Mouse (Mus musculus) ES-Bruce4 (cell line): ENCODE data around the gene Rhd. TPM values are rescaled to one million over a fixed set of nuclear protein-coding genes. Genes with fewer than 3 reads are reported as not detected.
A peak's percentile ranks its signal among the peaks of the same experiment; 100 is the strongest.
"Not testable (repeated sequence)": the region's sequence is repeated elsewhere in the genome, so short reads cannot be mapped to it uniquely, and the experiment has no call there.

Experiments used
- H3K27ac ChIP-seq: 2 replicates; pipeline ENCODE4 v1.5.1; 2012; ENCODE audit warnings: low read length, inconsistent platforms; ENCODE audit not compliant: insufficient read depth
- H3K27me3 ChIP-seq: 2 replicates; pipeline ENCODE4 v1.6.1; 2012; ENCODE audit warnings: mild to moderate bottlenecking, low read length, inconsistent platforms; ENCODE audit not compliant: control insufficient read depth, poor library complexity, insufficient read depth, severe bottlenecking
- H3K36me3 ChIP-seq: 2 replicates; pipeline ENCODE4 v1.6.1; 2012; ENCODE audit warnings: inconsistent platforms, mild to moderate bottlenecking, low read length, moderate library complexity; ENCODE audit not compliant: control insufficient read depth, poor library complexity, insufficient read depth, severe bottlenecking
- H3K4me1 ChIP-seq: one replicate; pipeline ENCODE4 v1.8.1; 2011; ENCODE audit warnings: low read length; ENCODE audit not compliant: control insufficient read depth, insufficient read depth
- H3K4me3 ChIP-seq: 2 replicates; pipeline ENCODE4 v1.5.1; 2011; ENCODE audit warnings: low read depth, mild to moderate bottlenecking, low read length
- H3K9ac ChIP-seq: 2 replicates; pipeline ENCODE4 v1.6.1; 2012; ENCODE audit warnings: low read depth, mild to moderate bottlenecking, inconsistent platforms; ENCODE audit not compliant: poor library complexity, severe bottlenecking
- H3K9me3 ChIP-seq: replicated peaks from 2 replicates; pipeline ENCODE4 v1.6.1; 2012; ENCODE audit warnings: mild to moderate bottlenecking, low read length, inconsistent platforms; ENCODE audit not compliant: control insufficient read depth, poor library complexity, insufficient read depth, severe bottlenecking
- CTCF ChIP-seq: IDR thresholded peaks from one replicate; pipeline ENCODE4 v1.8.1; 2011; ENCODE audit warnings: low read depth, low read length
- EP300 ChIP-seq: IDR thresholded peaks from 2 replicates; pipeline ENCODE4 v1.6.1; 2011; ENCODE audit warnings: low read depth, low read length; ENCODE audit not compliant: insufficient read depth
- POLR2A ChIP-seq: IDR thresholded peaks from one replicate; pipeline ENCODE4 v1.8.1; 2011; ENCODE audit warnings: low read length; ENCODE audit not compliant: insufficient read depth
- polyA plus RNA-seq: library from polyadenylated mRNA; stranded (reverse); fragments of >200 nt; gene quantifications from 2 replicates; pipeline ENCODE4 v1.2.4, GENCODE M21; 2011; ENCODE audit warnings: low read depth; ENCODE audit not compliant: missing spikeins, insufficient read depth, insufficient read length

Gene Rhd
- polyA plus RNA-seq, 1 experiment = 4.2 TPM

GRCm38 (mm10) chr4:134827806-134828205, 36.5 kb upstream of the Rhd start:
- H3K27ac ChIP-seq = 0 out of 2 replicates have a peak overlapping the region, but pooled peaks have one; percentile 30
- H3K9ac ChIP-seq = no peak overlapping the region
- no peaks in the 10 kb centered on the region for H3K9me3 ChIP-seq
- no peaks in the 10 kb centered on the region for H3K4me1 ChIP-seq
- H3K27me3 ChIP-seq = no peaks in the 10 kb centered on the region
- TF ChIP-seq POLR2A (no peak), CTCF (no peak), EP300 (no peak)
- peaks cover 29% of the 10 kb centered on the region for H3K36me3 ChIP-seq
- no peak overlapping the region for H3K4me3 ChIP-seq

GRCm38 (mm10) chr4:134831934-134832333, 32.4 kb upstream of the Rhd start:
- H3K9ac ChIP-seq = no peak overlapping the region
- no peak overlapping the region for H3K4me3 ChIP-seq
- no peaks in the 10 kb centered on the region for H3K9me3 ChIP-seq
- no peaks in the 10 kb centered on the region for H3K4me1 ChIP-seq
- TF ChIP-seq POLR2A (no peak), CTCF (no peak), EP300 (no peak)
- H3K27me3 ChIP-seq = no peaks in the 10 kb centered on the region
- peaks cover 39% of the 10 kb centered on the region for H3K36me3 ChIP-seq
- no peak overlapping the region for H3K27ac ChIP-seq

- Histone ChIP-seq H3K4me3 (no peak overlapping the region), H3K36me3 (peaks cover 32% of the 10 kb centered on the region)
Observed at GRCm38 (mm10) chr4:134835486-134835885, 28.9 kb upstream of the Rhd start.

GRCm38 (mm10) chr4:134838221-134838620, 26.1 kb upstream of the Rhd start:
- peaks cover 19% of the 10 kb centered on the region for H3K36me3 ChIP-seq
- TF ChIP-seq EP300 = no peak
- H3K27me3 ChIP-seq = no peaks in the 10 kb centered on the region
- peak overlapping the region; percentile 75 for H3K27ac ChIP-seq
- no peak overlapping the region for H3K9ac ChIP-seq
- no peak overlapping the region for H3K4me3 ChIP-seq
- no peaks in the 10 kb centered on the region for H3K9me3 ChIP-seq
- peaks cover 3% of the 10 kb centered on the region for H3K4me1 ChIP-seq

More at GRCm38 (mm10) chr4:134835486-134835885, 28.9 kb upstream of the Rhd start:
- no peak overlapping the region for H3K9ac ChIP-seq
- no peak for TF ChIP-seq POLR2A
- H3K4me1 ChIP-seq = peaks cover 3% of the 10 kb centered on the region
- no peaks in the 10 kb centered on the region for H3K27me3 ChIP-seq
- H3K9me3 ChIP-seq = no peaks in the 10 kb centered on the region
- H3K27ac ChIP-seq = no peak overlapping the region

- not testable (repeated sequence) for H3K27me3 ChIP-seq, H3K4me3 ChIP-seq, H3K9ac ChIP-seq, H3K4me1 ChIP-seq, H3K27ac ChIP-seq, H3K9me3 ChIP-seq
- peaks cover 19% of the 10 kb centered on the region for H3K36me3 ChIP-seq
Observed at GRCm38 (mm10) chr4:134838706-134839105, 25.6 kb upstream of the Rhd start.

- Histone ChIP-seq H3K4me1 (peaks cover 3% of the 10 kb centered on the region), H3K27me3 (no peaks in the 10 kb centered on the region), H3K9ac (no peak overlapping the region), H3K9me3 (no peaks in the 10 kb centered on the region), H3K36me3 (peaks cover 15% of the 10 kb centered on the region), H3K27ac (no peak overlapping the region), H3K4me3 (no peak overlapping the region)
- TF ChIP-seq CTCF (no peak), EP300 (no peak)
Observed at GRCm38 (mm10) chr4:134840231-134840630, 24.1 kb upstream of the Rhd start.

DNA sequence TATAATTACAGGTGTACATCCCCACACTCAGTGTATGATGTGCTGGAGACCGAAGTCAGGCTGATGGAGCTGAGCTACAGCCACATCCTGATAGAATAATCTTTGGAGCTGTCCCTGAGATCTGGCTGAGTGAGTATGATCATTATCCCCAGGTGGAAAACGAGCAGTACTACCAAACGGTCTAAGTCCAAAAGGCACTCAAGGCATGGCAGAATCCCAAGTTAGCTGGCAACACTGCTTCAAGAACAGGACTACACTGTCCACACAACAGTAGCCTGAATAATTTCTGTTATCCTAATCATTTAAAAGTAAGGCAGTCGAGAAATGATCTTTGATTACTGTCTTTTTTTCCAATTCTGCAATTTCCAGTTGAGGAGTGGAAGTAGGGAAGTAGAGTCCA, 20.8 kb upstream of the Rhd start:
- Histone ChIP-seq H3K27ac (no peak overlapping the region), H3K36me3 (no peaks in the 10 kb centered on the region; the same call in 1 of the 2 replicates), H3K9ac (no peak overlapping the region), H3K9me3 (no peaks in the 10 kb centered on the region), H3K4me1 (peaks cover 3% of the 10 kb centered on the region), H3K27me3 (no peaks in the 10 kb centered on the region), H3K4me3 (no peak overlapping the region)
- TF ChIP-seq POLR2A = no peak
- no peak for TF ChIP-seq CTCF
- no peak for TF ChIP-seq EP300
